Mouse (Mus musculus) MEL (cell line): ENCODE measurements around the gene Bach1. TPM values are rescaled to one million over a fixed set of nuclear protein-coding genes. Genes with fewer than 3 reads are reported as not detected.

Source experiments
- DNase-seq: peaks from one replicate; pipeline ENCODE4 v3.0.0; 2011; ENCODE audit warnings: low read depth, low spot score
- H3K27ac ChIP-seq: 2 replicates; pipeline ENCODE4 v1.5.1; 2012; ENCODE audit warnings: low read depth, mild to moderate bottlenecking, control low read depth, low read length, moderate library complexity; ENCODE audit not compliant: control insufficient read depth
- H3K27me3 ChIP-seq, 2 experiments: fragments of 150-350 bp in 1 of 2; sonication (generic) in 1 of 2; 2 replicates each; pipeline ENCODE4 v1.6.1; 2012; ENCODE audit warnings: low read length in 2 of 2, mild to moderate bottlenecking in 2 of 2, improper control_type of control experiment in 1 of 2, moderate library complexity in 1 of 2; ENCODE audit not compliant: insufficient read depth in 2 of 2, control insufficient read depth in 1 of 2
- H3K36me3 ChIP-seq, 2 experiments: 2 replicates each; pipeline ENCODE4 v1.6.1; 2012 to 2014; ENCODE audit warnings: low read length in 2 of 2, improper control_type of control experiment in 1 of 2, inconsistent platforms in 1 of 2, mild to moderate bottlenecking in 1 of 2; ENCODE audit not compliant: insufficient read depth in 2 of 2, control insufficient read depth in 1 of 2
- H3K4me1 ChIP-seq, 2 experiments: fragments of 150-350 bp in 1 of 2; sonication (generic) in 1 of 2; 2 replicates each; pipeline ENCODE4 v1.6.1; 2012; ENCODE audit warnings: low read length in 2 of 2, improper control_type of control experiment in 1 of 2, mild to moderate bottlenecking in 1 of 2; ENCODE audit not compliant: insufficient read depth in 2 of 2, control insufficient read depth in 1 of 2
- H3K4me3 ChIP-seq, 2 experiments: fragments of 150-350 bp in 1 of 2; sonication (generic) in 1 of 2; 2 replicates each; pipeline ENCODE4 v1.5.1; 2012; ENCODE audit warnings: low read depth in 2 of 2, low read length in 2 of 2, mild to moderate bottlenecking in 2 of 2, moderate library complexity in 2 of 2, control low read depth in 1 of 2, improper control_type of control experiment in 1 of 2; ENCODE audit not compliant: control insufficient read depth in 1 of 2, insufficient read depth in 1 of 2
- H3K79me2 ChIP-seq: 2 replicates; pipeline ENCODE4 v1.6.1; 2012; ENCODE audit warnings: mild to moderate bottlenecking, low read length, moderate library complexity; ENCODE audit not compliant: control insufficient read depth, poor library complexity, insufficient read depth
- H3K9ac ChIP-seq: 2 replicates; pipeline ENCODE4 v1.6.1; 2012; ENCODE audit warnings: low read depth, mild to moderate bottlenecking, control low read depth, low read length, moderate library complexity; ENCODE audit not compliant: control insufficient read depth, poor library complexity, severe bottlenecking
- H3K9me3 ChIP-seq: fragments of 150-350 bp; sonication (generic); replicated peaks from 2 replicates; pipeline ENCODE4 v1.6.1; 2012; ENCODE audit warnings: mild to moderate bottlenecking, low read length, improper control_type of control experiment, moderate library complexity; ENCODE audit not compliant: insufficient read depth
- BHLHE40 ChIP-seq: IDR thresholded peaks from 2 replicates; pipeline ENCODE4 v1.6.1; 2012; ENCODE audit warnings: low read depth, mild to moderate bottlenecking, inconsistent platforms, low read length, improper control_type of control experiment, borderline replicate concordance
- CHD1 ChIP-seq: IDR thresholded peaks from 2 replicates; pipeline ENCODE4 v1.6.1; 2012; ENCODE audit warnings: low read depth, mild to moderate bottlenecking, inconsistent platforms, low read length, improper control_type of control experiment
- CHD2 ChIP-seq: IDR thresholded peaks from 2 replicates; pipeline ENCODE4 v1.6.1; 2011; ENCODE audit warnings: low read length, improper control_type of control experiment
- ELF1 ChIP-seq: IDR thresholded peaks from 2 replicates; pipeline ENCODE4 v1.6.1; 2014; ENCODE audit warnings: low read depth, mild to moderate bottlenecking, inconsistent platforms, low read length, improper control_type of control experiment, moderate library complexity
- EP300 ChIP-seq, 2 experiments: IDR thresholded peaks; 2 replicates each; pipeline ENCODE4 v1.6.1; 2011; ENCODE audit warnings: improper control_type of control experiment in 2 of 2, low read length in 2 of 2, low read depth in 1 of 2, mild to moderate bottlenecking in 1 of 2
- GABPA ChIP-seq: IDR thresholded peaks from 2 replicates; pipeline ENCODE4 v1.6.1; 2012; ENCODE audit warnings: low read depth, mild to moderate bottlenecking, inconsistent platforms, low read length, improper control_type of control experiment, moderate library complexity
- GATA1 ChIP-seq: IDR thresholded peaks from 2 replicates; pipeline ENCODE4 v1.6.1; 2011; ENCODE audit warnings: low read depth, low read length, improper control_type of control experiment
- HCFC1 ChIP-seq: IDR thresholded peaks from 2 replicates; pipeline ENCODE4 v1.6.1; 2012; ENCODE audit warnings: low read depth, mild to moderate bottlenecking, inconsistent platforms, low read length, improper control_type of control experiment, moderate library complexity
- KAT2A ChIP-seq: conservative IDR thresholded peaks from 2 replicates; pipeline ENCODE4 v1.6.1; 2012; ENCODE audit warnings: low read depth, low read length, improper control_type of control experiment, inconsistent platforms
- MAFK ChIP-seq: IDR thresholded peaks from 2 replicates; pipeline ENCODE4 v1.6.1; 2011; ENCODE audit warnings: low read depth, mild to moderate bottlenecking, low read length, improper control_type of control experiment, borderline replicate concordance
- MEF2A ChIP-seq: IDR thresholded peaks from 2 replicates; pipeline ENCODE4 v1.6.1; 2014; ENCODE audit warnings: low read depth, mild to moderate bottlenecking, inconsistent platforms, low read length, improper control_type of control experiment; ENCODE audit not compliant: poor library complexity, insufficient replicate concordance, severe bottlenecking; ENCODE audit errors: extremely low read depth
- MXI1 ChIP-seq: IDR thresholded peaks from 2 replicates; pipeline ENCODE4 v1.6.1; 2011; ENCODE audit warnings: mild to moderate bottlenecking, low read depth, low read length, improper control_type of control experiment
- MYB ChIP-seq: IDR thresholded peaks from 2 replicates; pipeline ENCODE4 v1.6.1; 2011; ENCODE audit warnings: mild to moderate bottlenecking, low read depth, low read length, improper control_type of control experiment
- NRF1 ChIP-seq: IDR thresholded peaks from 2 replicates; pipeline ENCODE4 v1.6.1; 2014; ENCODE audit warnings: low read depth, mild to moderate bottlenecking, inconsistent platforms, low read length, improper control_type of control experiment, moderate library complexity; ENCODE audit not compliant: poor library complexity, insufficient read depth, severe bottlenecking
- POLR2AphosphoS2 ChIP-seq: IDR thresholded peaks from 2 replicates; pipeline ENCODE4 v1.6.1; 2011; ENCODE audit warnings: low read length, improper control_type of control experiment
- POLR2AphosphoS5 ChIP-seq: IDR thresholded peaks from 2 replicates; pipeline ENCODE4 v1.6.1; 2012; ENCODE audit warnings: low read depth, borderline replicate concordance, mild to moderate bottlenecking, inconsistent platforms, low read length, moderate library complexity, mixed read lengths
- RAD21 ChIP-seq: IDR thresholded peaks from 2 replicates; pipeline ENCODE4 v1.6.1; 2011; ENCODE audit warnings: mild to moderate bottlenecking, low read depth, low read length, improper control_type of control experiment
- RCOR1 ChIP-seq: IDR thresholded peaks from 2 replicates; pipeline ENCODE4 v1.6.1; 2012; ENCODE audit warnings: low read depth, mild to moderate bottlenecking, inconsistent platforms, low read length, improper control_type of control experiment
- SIN3A ChIP-seq: IDR thresholded peaks from 2 replicates; pipeline ENCODE4 v1.6.1; 2012; ENCODE audit warnings: low read length, improper control_type of control experiment, inconsistent platforms
- SMC3 ChIP-seq: IDR thresholded peaks from 2 replicates; pipeline ENCODE4 v1.6.1; 2011; ENCODE audit warnings: low read depth, low read length, improper control_type of control experiment
- TAL1 ChIP-seq: IDR thresholded peaks from 2 replicates; pipeline ENCODE4 v1.6.1; 2012; ENCODE audit warnings: mild to moderate bottlenecking, inconsistent platforms, low read length, moderate library complexity, mixed read lengths
- TBP ChIP-seq: IDR thresholded peaks from 2 replicates; pipeline ENCODE4 v1.8.0; 2011; ENCODE audit warnings: low read depth, low read length, improper control_type of control experiment
- TCF12 ChIP-seq: IDR thresholded peaks from 2 replicates; pipeline ENCODE4 v1.6.1; 2014; ENCODE audit warnings: low read depth, mild to moderate bottlenecking, inconsistent platforms, low read length, improper control_type of control experiment, moderate library complexity
- UBTF ChIP-seq: IDR thresholded peaks from 2 replicates; pipeline ENCODE4 v1.6.1; 2012; ENCODE audit warnings: low read depth, mild to moderate bottlenecking, inconsistent platforms, low read length, improper control_type of control experiment, moderate library complexity, borderline replicate concordance; ENCODE audit not compliant: insufficient read depth
- USF1 ChIP-seq: IDR thresholded peaks from 2 replicates; pipeline ENCODE4 v1.6.1; 2014; ENCODE audit warnings: low read depth, mild to moderate bottlenecking, inconsistent platforms, low read length, improper control_type of control experiment, moderate library complexity
- USF2 ChIP-seq, 2 experiments: IDR thresholded peaks; 2 replicates each; pipeline ENCODE4 v1.6.1; 2011 to 2012; ENCODE audit warnings: improper control_type of control experiment in 2 of 2, low read length in 2 of 2, borderline replicate concordance in 1 of 2, inconsistent platforms in 1 of 2, low read depth in 1 of 2, mild to moderate bottlenecking in 1 of 2; ENCODE audit not compliant: insufficient read depth in 1 of 2
- ZKSCAN1 ChIP-seq: IDR thresholded peaks from 2 replicates; pipeline ENCODE4 v1.6.1; 2012; ENCODE audit warnings: low read depth, mild to moderate bottlenecking, inconsistent platforms, low read length, improper control_type of control experiment, moderate library complexity
- ZMIZ1 ChIP-seq: IDR thresholded peaks from 2 replicates; pipeline ENCODE4 v1.6.1; 2012; ENCODE audit warnings: low read depth, mild to moderate bottlenecking, inconsistent platforms, low read length, improper control_type of control experiment, moderate library complexity
- polyA plus RNA-seq, 2 experiments: library from polyadenylated mRNA; stranded (reverse) in 1 of 2; unstranded in 1 of 2; fragments of >175 nt in 1 of 2; fragments of >200 nt in 1 of 2; gene quantifications; 2 replicates each; pipeline versions ENCODE4 v1.2.1 to v1.2.4; 2012; ENCODE audit warnings: low replicate concordance in 2 of 2, low read depth in 1 of 2; ENCODE audit not compliant: insufficient read length in 2 of 2, insufficient read depth in 1 of 2, missing spikeins in 1 of 2
- total RNA-seq: library from RNA; depleted of rRNA; stranded (reverse); fragments of 300-350 nt; gene quantifications from 2 replicates; pipeline ENCODE4 v1.2.3, GENCODE M21; 2012

The Bach1 gene
- total and polyA plus RNA-seq, 3 experiments: 20.5 to 21.1 TPM; not detected in 1

DNA sequence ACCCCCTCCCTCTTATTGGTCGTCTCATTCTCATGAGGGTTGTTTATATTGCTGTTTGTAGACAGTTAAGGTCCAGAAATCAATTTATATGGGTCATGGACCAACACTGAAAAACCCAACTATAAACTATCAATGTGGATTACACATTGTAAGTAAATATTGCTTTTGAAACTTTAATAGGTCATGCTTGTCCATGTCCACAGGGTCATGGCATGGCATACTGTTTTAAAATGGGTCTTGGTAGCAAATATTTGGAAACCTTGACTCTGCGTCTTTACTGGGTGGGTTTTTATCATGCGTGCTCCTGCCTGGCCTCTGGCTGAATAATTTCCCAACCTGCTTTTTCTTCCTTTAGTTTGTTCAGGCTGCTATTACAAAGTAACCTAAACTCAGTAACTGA is 57.2 kb downstream of the Bach1 start:
- Histone ChIP-seq H3K9ac (no peak overlapping the region), H3K9me3 (no peaks in the 10 kb centered on the region), H3K27ac (no peak overlapping the region), H3K27me3 (no peaks in the 10 kb centered on the region), H3K4me1 (no peaks in the 10 kb centered on the region), H3K4me3 (no peak overlapping the region), H3K79me2 (no peaks in the 10 kb centered on the region), H3K36me3 (no peaks in the 10 kb centered on the region)
- DNase-seq: no peak
- TF ChIP-seq ZKSCAN1 (no peak), ZMIZ1 (no peak)

DNA sequence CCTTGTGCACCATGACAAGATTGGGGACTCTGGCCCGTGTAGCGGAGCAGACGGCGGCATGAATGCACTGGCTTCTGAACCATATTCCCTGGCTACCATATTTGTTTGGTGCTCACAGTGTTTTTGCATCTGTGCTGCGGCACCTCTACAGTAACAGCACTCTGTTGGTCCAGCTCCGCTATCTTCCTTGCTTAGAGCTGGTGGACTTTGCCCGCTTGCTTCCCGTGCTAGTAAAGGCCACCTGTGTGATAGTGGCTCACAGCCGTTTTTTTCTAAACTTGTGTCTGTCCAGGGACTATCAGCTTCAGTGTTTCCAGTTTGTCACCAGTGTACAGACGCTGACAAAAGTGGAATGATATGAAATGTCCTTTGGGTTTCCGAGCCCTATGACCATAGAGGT is 59.3 kb downstream of the Bach1 start:
- H3K36me3 ChIP-seq: no peaks in the 10 kb centered on the region

GRCm38 (mm10) chr16:87764668-87765109 is 65.9 kb downstream of the Bach1 start:
- H3K4me1 ChIP-seq: no peaks in the 10 kb centered on the region
- DNase-seq: no peak
- no peaks in the 10 kb centered on the region for H3K79me2 ChIP-seq
- H3K9ac ChIP-seq: no peak overlapping the region
- no peaks in the 10 kb centered on the region for H3K9me3 ChIP-seq
- H3K4me3 ChIP-seq: no peak overlapping the region
- H3K27ac ChIP-seq: no peak overlapping the region
- H3K36me3 ChIP-seq: no peaks in the 10 kb centered on the region
- H3K27me3 ChIP-seq: no peaks in the 10 kb centered on the region; a peak in 1 of 4 replicates
- TF ChIP-seq SIN3A (no peak), KAT2A (no peak), USF2 (IDR thresholded peaks at IDR 0.05; ENCODE audit: borderline replicate concordance in 1 of 2, insufficient read depth in 1 of 2, low read depth in 1 of 2, low read length in 2 of 2) (no peak), UBTF (no peak), RCOR1 (no peak), NRF1 (no peak), POLR2AphosphoS2 (no peak), POLR2AphosphoS5 (no peak), TBP (no peak), MXI1 (no peak), MYB (no peak), SMC3 (no peak), GABPA (no peak), ZKSCAN1 (no peak), USF1 (no peak)

More for the DNA sequence above, 59.3 kb downstream of the Bach1 start:
- no peak overlapping the region for H3K9ac ChIP-seq
- H3K4me1 ChIP-seq: no peaks in the 10 kb centered on the region
- no peak for DNase-seq
- H3K9me3 ChIP-seq: no peaks in the 10 kb centered on the region
- no peaks in the 10 kb centered on the region for H3K27me3 ChIP-seq
- H3K4me3 ChIP-seq: no peak overlapping the region
- no peaks in the 10 kb centered on the region for H3K79me2 ChIP-seq
- TF ChIP-seq KAT2A (no peak), RCOR1 (no peak), ELF1 (no peak), EP300 (IDR thresholded peaks at IDR 0.05; ENCODE audit: low read depth in 1 of 2, low read length in 2 of 2) (no peak), BHLHE40 (no peak), HCFC1 (no peak), TAL1 (no peak), TCF12 (no peak), MEF2A (no peak), POLR2AphosphoS5 (no peak), TBP (no peak), CHD1 (no peak), ZMIZ1 (no peak), MAFK (no peak), RAD21 (no peak), GATA1 (no peak), CHD2 (no peak), MYB (no peak)
- H3K27ac ChIP-seq: no peak overlapping the region
